Mouse (Mus musculus) lung, postnatal 0 days (tissue): ENCODE data around the gene Smim26. TPM values are rescaled to one million over a fixed set of nuclear protein-coding genes. Genes with fewer than 3 reads are reported as not detected.

Source experiments
- ATAC-seq: fragments of 200-750 bp; cut with Nextera tagmentation; 2 replicates; pipeline ENCODE4 v1.8.0; 2017; ENCODE audit warnings: moderate library complexity
- DNase-seq: peaks from one replicate; pipeline ENCODE4 v3.0.0-alpha.2; 2016; ENCODE audit warnings: low spot score
- H3K27ac ChIP-seq: fragments of 300-500 bp; sonication (generic); 2 replicates; pipeline ENCODE4 v1.5.1; 2014; ENCODE audit warnings: antibody characterized with exemption, mild to moderate bottlenecking, low read length, mixed read lengths
- H3K27me3 ChIP-seq: fragments of 300-500 bp; sonication (generic); replicated peaks from 2 replicates; pipeline ENCODE4 v1.6.1; 2014; ENCODE audit warnings: low read length, mixed read lengths; ENCODE audit not compliant: insufficient read depth
- H3K36me3 ChIP-seq: fragments of 300-500 bp; sonication (generic); 2 replicates; pipeline ENCODE4 v1.6.1; 2014; ENCODE audit warnings: low read length, mixed read lengths; ENCODE audit not compliant: insufficient read depth
- H3K4me1 ChIP-seq: fragments of 300-500 bp; sonication (generic); 2 replicates; pipeline ENCODE4 v1.6.1; 2014; ENCODE audit warnings: antibody characterized with exemption, low read depth, low read length, mixed read lengths; ENCODE audit not compliant: insufficient read depth
- H3K4me2 ChIP-seq: fragments of 300-500 bp; sonication (generic); replicated peaks from 2 replicates; pipeline ENCODE4 v1.6.1; 2014; ENCODE audit warnings: low read depth, mild to moderate bottlenecking, low read length, moderate library complexity, mixed read lengths
- H3K4me3 ChIP-seq: fragments of 300-500 bp; sonication (generic); 2 replicates; pipeline ENCODE4 v1.5.1; 2014; ENCODE audit warnings: low read depth, low read length
- H3K9ac ChIP-seq: fragments of 300-500 bp; sonication (generic); replicated peaks from 2 replicates; pipeline ENCODE4 v1.6.1; 2014; ENCODE audit warnings: low read depth, mild to moderate bottlenecking
- H3K9me3 ChIP-seq: fragments of 300-500 bp; sonication (generic); 2 replicates; pipeline ENCODE4 v1.6.1; 2016; ENCODE audit warnings: low read length, mixed read lengths
- CTCF ChIP-seq: IDR thresholded peaks from 2 replicates; pipeline ENCODE4 v1.5.1; 2016; ENCODE audit warnings: antibody characterized with exemption, mild to moderate bottlenecking
- EP300 ChIP-seq: IDR thresholded peaks from 2 replicates; pipeline ENCODE4 v1.6.1; 2016; ENCODE audit warnings: antibody characterized with exemption, mild to moderate bottlenecking, control low read depth
- WGBS: fragments of 180-500 bp; shearing (Covaris S2); extraction: QIAGEN DNeasy Blood & Tissue Kit; methylation state at CpG from one replicate; pipeline ENCODE4 v1.1.7; 2014; 5-methylcytosine and 5-hydroxymethylcytosine counted together
- polyA plus RNA-seq: library from polyadenylated mRNA; unstranded; fragments of >200 nt; fragmentation: Nextera tagmentation; extraction: Ambion mirVana; gene quantifications from 2 replicates; pipeline ENCODE4 v1.2.1, GENCODE M21; 2015

The Smim26 gene
- polyA plus RNA-seq, 1 experiment from 2014 or later, result 41.7 TPM

DNA sequence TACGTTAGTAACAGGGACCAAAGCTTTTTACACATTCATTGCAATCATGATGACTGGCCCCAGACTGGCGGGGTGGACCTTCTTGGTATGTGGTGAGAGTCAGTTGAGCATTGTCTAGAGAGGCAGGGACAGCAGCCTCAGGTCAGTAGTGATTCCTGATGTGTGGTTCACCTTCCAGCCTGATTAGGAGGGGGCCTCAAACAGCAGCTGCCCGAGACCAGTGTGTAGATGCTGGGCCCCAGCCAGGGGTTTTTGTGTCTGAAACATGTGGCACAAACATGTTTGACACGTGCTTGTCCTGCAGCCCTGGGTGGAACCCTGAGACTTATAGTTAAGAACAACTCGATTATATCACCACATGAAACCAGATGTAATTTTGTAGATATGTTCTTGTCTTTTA lies 40.4 kb downstream of the Smim26 start:
- Histone ChIP-seq H3K4me3 (no peak overlapping the region), H3K27ac (no peak overlapping the region), H3K36me3 (no peaks in the 10 kb centered on the region), H3K4me1 (no peaks in the 10 kb centered on the region), H3K9ac (no peak overlapping the region), H3K9me3 (no peaks in the 10 kb centered on the region), H3K27me3 (no peaks in the 10 kb centered on the region), H3K4me2 (no peak overlapping the region)
- TF ChIP-seq EP300, result no peak
- no peak for TF ChIP-seq CTCF
- whole genome bisulfite sequencing, result 50% methylated on average over 5 of the region's 5 CpGs
- ATAC-seq (no peak), DNase-seq (no peak)

DNA sequence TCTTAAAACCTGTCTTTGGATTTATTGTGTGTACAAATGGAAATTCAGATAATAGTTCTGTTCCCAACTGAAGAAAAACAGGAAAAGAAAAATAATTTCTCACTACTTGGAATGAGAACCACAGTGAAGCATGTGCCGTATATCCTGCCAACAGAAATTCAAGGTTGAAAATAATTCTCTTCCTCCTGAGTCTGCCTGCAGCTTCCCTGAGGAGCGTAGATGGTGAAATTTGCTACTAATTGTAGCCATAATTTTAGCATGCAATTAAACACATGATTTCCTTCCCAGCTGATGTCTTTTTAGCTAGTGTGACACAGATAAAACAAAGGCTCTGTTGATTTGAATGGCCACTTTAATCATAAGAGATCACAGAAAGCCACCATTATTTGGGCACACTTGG lies 40.9 kb downstream of the Smim26 start:
- no peaks in the 10 kb centered on the region for H3K36me3 ChIP-seq
- DNase-seq, result no peak
- no peak overlapping the region for H3K4me3 ChIP-seq
- no peaks in the 10 kb centered on the region for H3K9me3 ChIP-seq
- ATAC-seq, result no peak
- no peak overlapping the region for H3K4me2 ChIP-seq
- 74% methylated on average over 2 of the region's 2 CpGs for WGBS
- no peaks in the 10 kb centered on the region for H3K27me3 ChIP-seq
- H3K9ac ChIP-seq, result no peak overlapping the region
- no peak overlapping the region for H3K27ac ChIP-seq
- H3K4me1 ChIP-seq, result no peaks in the 10 kb centered on the region
- TF ChIP-seq EP300, result no peak

DNA sequence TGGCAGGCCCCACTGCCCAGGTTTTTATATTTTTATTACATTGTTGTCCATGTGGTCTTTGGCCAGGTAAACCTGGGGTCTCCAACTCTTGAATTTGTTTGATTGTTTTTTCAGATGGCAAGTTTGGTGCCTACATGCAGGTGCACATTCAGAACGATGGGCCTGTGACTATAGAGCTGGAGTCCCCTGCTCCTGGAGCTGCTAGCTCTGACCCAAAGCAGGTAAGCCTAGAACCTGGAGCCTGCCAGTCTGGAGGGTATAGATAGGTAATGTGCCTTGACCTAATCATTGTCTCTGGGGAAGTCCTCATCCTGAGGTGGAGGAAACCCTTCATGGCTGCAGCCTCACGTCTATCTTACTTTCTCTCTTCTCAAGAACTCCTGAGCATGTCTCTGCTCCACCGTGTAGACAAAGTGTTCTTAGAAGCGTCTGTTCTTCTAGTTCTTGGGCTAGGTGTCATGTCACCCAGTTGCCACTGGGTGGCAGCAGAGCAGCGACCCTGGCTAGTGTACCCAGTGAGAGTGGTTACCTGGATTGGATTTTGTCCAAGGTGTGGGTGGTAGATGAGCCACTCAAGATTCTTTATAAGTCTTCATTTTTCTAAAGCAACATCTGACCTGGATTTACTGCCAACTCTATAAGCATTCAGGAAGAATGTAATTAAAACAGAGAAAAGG lies 41.9 kb downstream of the Smim26 start:
- WGBS, result 14% methylated on average over 5 of the region's 5 CpGs
- Histone ChIP-seq H3K9me3 (no peaks in the 10 kb centered on the region), H3K27ac (no peak overlapping the region), H3K27me3 (no peaks in the 10 kb centered on the region), H3K4me1 (no peaks in the 10 kb centered on the region), H3K4me2 (no peak overlapping the region), H3K36me3 (no peaks in the 10 kb centered on the region), H3K9ac (no peak overlapping the region), H3K4me3 (no peak overlapping the region)
- DNase-seq (peak; percentile 54), ATAC-seq (peak; percentile 46; the same call in 1 of the 2 replicates)
- TF ChIP-seq CTCF (peak; percentile 96), EP300 (no peak)

DNA sequence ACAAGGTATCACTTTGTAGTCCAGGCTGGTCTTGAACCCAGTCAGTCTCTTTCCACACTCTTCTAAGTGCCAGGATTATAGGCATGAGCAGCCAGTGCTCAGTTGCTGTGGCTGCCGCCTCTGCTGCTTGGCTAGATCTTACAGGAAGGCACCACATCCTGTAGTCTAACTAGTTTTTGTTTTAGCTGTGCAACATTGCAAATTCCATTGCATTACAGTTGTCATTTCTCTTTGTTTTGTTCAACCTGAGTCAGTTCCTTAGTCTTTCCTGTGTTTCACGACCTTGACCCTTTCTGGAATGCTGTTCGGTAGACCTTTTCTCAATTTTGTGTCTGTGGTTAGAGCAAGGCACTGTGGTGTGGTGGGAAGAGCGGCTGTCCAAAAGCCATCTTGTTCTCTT lies 43.4 kb downstream of the Smim26 start:
- Histone ChIP-seq H3K27ac (no peak overlapping the region), H3K9me3 (no peaks in the 10 kb centered on the region), H3K36me3 (no peaks in the 10 kb centered on the region), H3K4me3 (no peak overlapping the region), H3K4me1 (no peaks in the 10 kb centered on the region), H3K27me3 (no peaks in the 10 kb centered on the region), H3K4me2 (no peak overlapping the region), H3K9ac (no peak overlapping the region)
- no peak for TF ChIP-seq CTCF
- WGBS, result 69% methylated on average over 4 of the region's 4 CpGs
- no peak for ATAC-seq
- no peak for DNase-seq

DNA sequence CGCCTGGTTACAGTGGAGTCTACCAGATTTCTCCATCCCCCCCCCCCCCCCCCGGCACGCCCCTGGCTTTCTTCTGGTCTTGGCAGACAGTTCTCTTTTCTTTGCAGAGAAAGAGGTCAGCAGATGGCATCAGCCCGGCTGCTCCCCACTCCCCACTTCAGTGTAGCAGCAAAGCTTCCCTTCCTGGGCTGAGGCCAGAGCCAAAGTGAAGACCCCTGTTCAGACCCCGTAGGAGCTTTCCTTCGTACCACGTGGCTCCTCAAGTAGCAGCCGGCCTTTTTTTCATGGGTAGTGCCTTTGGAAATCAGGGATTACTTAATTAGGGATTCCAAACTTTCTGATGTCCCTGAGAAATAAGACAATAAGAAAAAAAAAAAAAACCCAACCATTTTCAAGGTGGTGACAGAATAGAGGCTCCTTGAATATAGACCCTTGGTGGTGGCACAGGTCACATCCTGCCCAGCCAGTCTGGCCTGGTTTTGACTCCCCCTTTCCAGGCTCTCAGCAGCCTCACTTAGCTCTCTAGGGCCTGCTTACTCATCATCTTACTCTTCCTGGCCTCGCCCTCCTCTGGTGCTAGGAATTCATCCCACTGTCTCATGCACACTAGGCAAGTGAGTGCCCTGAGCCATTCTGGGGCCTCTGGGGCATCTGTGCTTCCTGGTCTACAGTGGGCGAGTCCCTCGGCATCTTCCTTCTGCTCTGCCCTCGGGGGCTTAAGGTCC lies 44.0 kb downstream of the Smim26 start:
- ATAC-seq, result no peak
- TF ChIP-seq CTCF (no peak), EP300 (no peak)
- Histone ChIP-seq H3K27me3 (no peaks in the 10 kb centered on the region), H3K4me3 (no peak overlapping the region), H3K4me1 (no peaks in the 10 kb centered on the region), H3K36me3 (no peaks in the 10 kb centered on the region), H3K4me2 (no peak overlapping the region), H3K9ac (no peak overlapping the region), H3K27ac (no peak overlapping the region), H3K9me3 (no peaks in the 10 kb centered on the region)
- 86% methylated on average over 11 of the region's 12 CpGs for WGBS
- DNase-seq, result no peak

DNA sequence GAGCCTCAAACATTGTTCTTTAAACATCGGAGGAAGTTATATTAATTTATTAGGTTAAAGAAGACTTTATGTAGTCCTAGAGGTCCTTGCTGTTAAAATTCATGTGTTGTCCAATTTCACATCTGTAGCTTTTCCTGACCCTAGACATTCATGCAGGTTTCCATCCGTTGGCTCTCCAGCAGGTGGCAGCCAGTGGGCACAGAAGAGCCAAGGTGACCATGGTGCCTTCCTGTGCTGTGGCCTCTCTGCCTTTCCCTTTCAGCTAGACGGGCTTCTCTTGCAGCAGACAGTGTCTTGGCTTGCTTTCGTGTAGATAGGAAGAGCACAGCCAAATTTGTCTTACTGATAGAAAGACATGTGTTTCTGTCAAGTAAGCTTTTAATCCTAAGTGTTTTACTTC lies 44.9 kb downstream of the Smim26 start:
- peak; percentile 13 for DNase-seq
- H3K36me3 ChIP-seq, result no peaks in the 10 kb centered on the region
- no peak overlapping the region for H3K4me2 ChIP-seq
- H3K27ac ChIP-seq, result no peak overlapping the region
- H3K4me1 ChIP-seq, result no peaks in the 10 kb centered on the region
- no peaks in the 10 kb centered on the region for H3K9me3 ChIP-seq
- TF ChIP-seq CTCF (peak; percentile 65), EP300 (no peak)
- ATAC-seq, result no peak
- H3K4me3 ChIP-seq, result no peak overlapping the region
- no peak overlapping the region for H3K9ac ChIP-seq
- WGBS, result 47% methylated on average over 4 of the region's 4 CpGs
- H3K27me3 ChIP-seq, result no peaks in the 10 kb centered on the region
